Comparison of ENCODE assay signal across 9 mouse cellular contexts in genomic region chr1:25829921-25830751, GRCm38 (mm10). TPM values are rescaled to one million over a fixed set of nuclear protein-coding genes. Genes with fewer than 3 reads are reported as not detected.
DNase-seq lines count a peak whose midpoint lies in the region; ATAC-seq and TF ChIP-seq lines count a peak whose summit lies in the region.
"Had no signal": no experiment of that assay in that cellular context is flagged by ENCODE, and none has a peak within 500 bp of the region (broad histone marks: within the 10 kb centered on the region; RNA-seq: fewer than 3 reads in every experiment).

No protein-coding gene starts in this region.

- ATAC-seq in heart, embryonic 13.5 days (ENCODE audit: extremely low read depth, insufficient number of reproducible peaks, low FRiP score, low TSS enrichment): no peak
- ATAC-seq in kidney, postnatal 0 days (replicated peaks; ENCODE audit: low FRiP score, low read depth): peak; percentile 71
- no peak for ATAC-seq in liver, embryonic 13.5 days (ENCODE audit: low read depth)

- no peak overlapping the region for H3K27ac ChIP-seq in heart, embryonic 13.5 days (replicated peaks)
- H3K27ac ChIP-seq in kidney, postnatal 0 days: no peak overlapping the region
- H3K27ac ChIP-seq in liver, embryonic 13.5 days: no peak overlapping the region

- DNase-seq in heart, postnatal 25 days (ENCODE audit: low spot score): no peak
- peak; percentile 86 to 91 for DNase-seq in cerebellum, postnatal 14 days
- peak; percentile 55 to 69 for DNase-seq in frontal cortex, postnatal 14 days (ENCODE audit: low spot score in 2 of 2)
- DNase-seq in kidney, postnatal 0 days (ENCODE audit: low spot score): peak; percentile 67
- DNase-seq in liver, embryonic 13.5 days: no peak
- peak; percentile 76 to 77 for DNase-seq in right cerebral cortex, adult 2 months (ENCODE audit: low spot score in 2 of 2)
- no peak for DNase-seq in T-cell, adult 2 months (ENCODE audit: low spot score)

- H3K4me3 ChIP-seq in heart, embryonic 13.5 days: peak overlapping the region; percentile 67
- H3K4me3 ChIP-seq in kidney, postnatal 0 days (replicated peaks; ENCODE audit: low read depth, low read length): peak overlapping the region; percentile 50
- peak overlapping the region; percentile 44 for H3K4me3 ChIP-seq in liver, embryonic 13.5 days (replicated peaks)

- H3K36me3 ChIP-seq in heart, embryonic 13.5 days: no peaks in the 10 kb centered on the region
- no peaks in the 10 kb centered on the region for H3K36me3 ChIP-seq in kidney, postnatal 0 days (ENCODE audit: insufficient read depth, low read length)
- H3K36me3 ChIP-seq in liver, embryonic 13.5 days: no peaks in the 10 kb centered on the region

- H3K9ac ChIP-seq in heart, embryonic 13.5 days: peak overlapping the region; percentile 70
- H3K9ac ChIP-seq in kidney, postnatal 0 days (ENCODE audit: low read depth, low read length): no peak overlapping the region
- no peak overlapping the region for H3K9ac ChIP-seq in liver, embryonic 13.5 days

- no peak for TF ChIP-seq CTCF in kidney, postnatal 0 days (IDR thresholded peaks at IDR 0.05; ENCODE audit: low read depth)

- 0 out of 2 replicates have a peak, but pooled peaks cover 6% of the 10 kb centered on the region for H3K4me1 ChIP-seq in heart, embryonic 13.5 days
- no peaks in the 10 kb centered on the region for H3K4me1 ChIP-seq in kidney, postnatal 0 days (replicated peaks; ENCODE audit: insufficient read depth, low read length)
- H3K4me1 ChIP-seq in liver, embryonic 13.5 days (replicated peaks): no peaks in the 10 kb centered on the region

- WGBS in heart, embryonic 13.5 days: under 1% methylated on average over 79 of the region's 99 CpGs
- under 1% methylated on average over 46 of the region's 99 CpGs for WGBS in kidney, postnatal 0 days
- 1% methylated on average over 56 of the region's 99 CpGs for WGBS in liver, embryonic 13.5 days (ENCODE audit: insufficient replicate concordance)

- peak overlapping the region; percentile 87 for H3K4me2 ChIP-seq in heart, embryonic 13.5 days
- H3K4me2 ChIP-seq in kidney, postnatal 0 days (ENCODE audit: low read length): peak overlapping the region; percentile 89
- H3K4me2 ChIP-seq in liver, embryonic 13.5 days: peak overlapping the region; percentile 53

- intact Hi-C loops in heart, postnatal 25 days (cut with DNase I): no loop called here

- peaks cover 57% of the 10 kb centered on the region for H3K27me3 ChIP-seq in heart, embryonic 13.5 days (replicated peaks)
- peaks cover 19% of the 10 kb centered on the region for H3K27me3 ChIP-seq in kidney, postnatal 0 days (ENCODE audit: insufficient read depth, low read length)
- H3K27me3 ChIP-seq in liver, embryonic 13.5 days: peaks cover 40% of the 10 kb centered on the region
- H3K27me3 ChIP-seq: CH12.LX had no signal

- H3K9me3 ChIP-seq in heart, embryonic 13.5 days: no peaks in the 10 kb centered on the region
- no peaks in the 10 kb centered on the region for H3K9me3 ChIP-seq in kidney, postnatal 0 days (replicated peaks; ENCODE audit: low read length)
- no peaks in the 10 kb centered on the region for H3K9me3 ChIP-seq in liver, embryonic 13.5 days (replicated peaks)

RNA-seq across cellular contexts. Expression of gene Adgrb3, which starts 0.6 kb away (rescaled TPM):
- 0.21 and 0.43 TPM in 2 replicates for polyA plus RNA-seq in heart, embryonic 13.5 days (2015; fragmentation: Nextera tagmentation; extraction: Ambion mirVana)
- not detected for total RNA-seq in heart, postnatal 25 days (2021)
- polyA plus RNA-seq in kidney, postnatal 0 days (2015; fragmentation: Nextera tagmentation; extraction: Ambion mirVana): 0.08 and 0.26 TPM in 2 replicates
- polyA plus RNA-seq in liver, embryonic 13.5 days (2015; fragmentation: Nextera tagmentation; extraction: Ambion mirVana): 0.03 and 0.05 TPM in 2 replicates
- total RNA-seq: CH12.LX had no signal

Comparison
In these comparisons a context has a peak if more than half of its experiments do, and no peak if none do; other contexts are left out.
1. DNase-seq: peak in cerebellum, postnatal 14 days (2 of 2), frontal cortex, postnatal 14 days (2 of 2), kidney, postnatal 0 days (single experiment) and right cerebral cortex, adult 2 months (2 of 2); none in heart, postnatal 25 days (single experiment), liver, embryonic 13.5 days (single experiment) and T-cell, adult 2 months (single experiment).
2. Peak in every context shown above with its lines, with median percentiles within 50 percentile points of each other: H3K4me2 ChIP-seq and H3K4me3 ChIP-seq.